Mouse (Mus musculus) layer of hippocampus, adult 2 months (tissue): ENCODE measurements around the gene Lrrc1. TPM values are rescaled to one million over a fixed set of nuclear protein-coding genes. Genes with fewer than 3 reads are reported as not detected.

Experiments
- DNase-seq, 2 experiments: peaks; one replicate each; pipeline ENCODE4 v3.0.0; 2022; ENCODE audit warnings: low spot score in 2 of 2
- H3K27ac ChIP-seq: fragments of 200-600 bp; 2 replicates; pipeline ENCODE4 v1.8.1; 2022
- H3K4me3 ChIP-seq: fragments of 200-600 bp; 2 replicates; pipeline ENCODE4 v1.8.1; 2022; ENCODE audit warnings: mild to moderate bottlenecking
- CTCF ChIP-seq: fragments of 200-600 bp; conservative IDR thresholded peaks from 2 replicates; pipeline ENCODE4 v1.8.1; 2022; ENCODE audit warnings: antibody characterized with exemption, mild to moderate bottlenecking, moderate library complexity
- total RNA-seq, 2 experiments: library from RNA; stranded (reverse); gene quantifications; 2 replicates each; pipeline ENCODE4 v1.2.3; 2021

Lrrc1 gene
- total RNA-seq, 2 experiments from 2014 or later = 8.4 to 9.1 TPM

DNA sequence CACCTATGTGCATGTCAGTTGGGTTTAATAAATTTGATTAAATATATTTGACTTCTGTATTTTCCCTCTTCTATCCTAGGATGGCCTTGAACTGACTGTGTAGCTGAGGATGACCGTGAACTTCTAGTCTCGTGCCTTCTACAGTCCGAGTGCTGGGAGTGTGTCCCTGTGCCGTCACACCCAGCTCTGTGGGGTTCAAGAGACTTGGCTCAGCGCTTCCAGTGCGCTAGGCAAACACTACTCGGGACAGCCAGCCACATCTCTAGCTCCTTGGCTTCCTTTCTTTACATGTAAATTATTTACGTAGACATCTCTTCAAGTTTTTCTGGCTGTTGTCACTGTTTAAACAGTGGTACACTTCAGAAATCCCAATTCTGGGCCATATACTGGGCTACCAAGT is 34.1 kb downstream of the Lrrc1 start:
- Histone ChIP-seq H3K27ac (no peak overlapping the region), H3K4me3 (no peak overlapping the region)
- DNase-seq = no peak
- TF ChIP-seq CTCF = no peak

DNA sequence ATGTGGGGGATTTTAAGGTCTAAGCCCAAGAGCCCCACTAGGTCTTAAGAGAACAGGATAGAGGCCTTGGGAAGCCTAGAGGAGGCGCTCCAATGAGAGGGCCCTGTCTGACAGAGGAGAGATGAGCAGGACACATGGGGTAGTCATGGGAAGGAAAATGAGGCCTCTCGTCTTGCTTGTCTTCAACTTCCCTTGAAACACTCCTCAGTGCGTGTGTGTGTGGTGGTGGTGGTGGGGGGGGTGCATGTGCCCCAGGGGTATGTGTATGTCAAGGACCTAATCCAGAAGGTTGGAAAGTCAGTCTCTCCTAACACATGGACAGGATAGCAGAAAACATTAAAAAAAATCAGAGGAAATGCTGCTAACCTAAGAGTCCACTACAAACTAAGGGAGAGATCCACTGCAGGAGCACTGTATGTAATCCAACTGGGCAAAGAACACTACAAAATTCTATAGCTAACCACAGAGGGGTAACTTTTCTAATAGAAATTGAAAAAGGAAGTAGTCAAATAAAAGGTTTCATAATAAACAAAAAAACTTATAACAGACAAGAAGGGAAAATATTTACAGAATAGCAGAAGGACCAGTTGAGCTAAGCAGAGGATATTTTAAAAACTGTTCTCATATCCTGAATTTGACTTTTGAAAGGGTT is 36.8 kb downstream of the Lrrc1 start:
- H3K27ac ChIP-seq = no peak overlapping the region
- no peak for TF ChIP-seq CTCF
- DNase-seq = no peak
- H3K4me3 ChIP-seq = no peak overlapping the region

DNA sequence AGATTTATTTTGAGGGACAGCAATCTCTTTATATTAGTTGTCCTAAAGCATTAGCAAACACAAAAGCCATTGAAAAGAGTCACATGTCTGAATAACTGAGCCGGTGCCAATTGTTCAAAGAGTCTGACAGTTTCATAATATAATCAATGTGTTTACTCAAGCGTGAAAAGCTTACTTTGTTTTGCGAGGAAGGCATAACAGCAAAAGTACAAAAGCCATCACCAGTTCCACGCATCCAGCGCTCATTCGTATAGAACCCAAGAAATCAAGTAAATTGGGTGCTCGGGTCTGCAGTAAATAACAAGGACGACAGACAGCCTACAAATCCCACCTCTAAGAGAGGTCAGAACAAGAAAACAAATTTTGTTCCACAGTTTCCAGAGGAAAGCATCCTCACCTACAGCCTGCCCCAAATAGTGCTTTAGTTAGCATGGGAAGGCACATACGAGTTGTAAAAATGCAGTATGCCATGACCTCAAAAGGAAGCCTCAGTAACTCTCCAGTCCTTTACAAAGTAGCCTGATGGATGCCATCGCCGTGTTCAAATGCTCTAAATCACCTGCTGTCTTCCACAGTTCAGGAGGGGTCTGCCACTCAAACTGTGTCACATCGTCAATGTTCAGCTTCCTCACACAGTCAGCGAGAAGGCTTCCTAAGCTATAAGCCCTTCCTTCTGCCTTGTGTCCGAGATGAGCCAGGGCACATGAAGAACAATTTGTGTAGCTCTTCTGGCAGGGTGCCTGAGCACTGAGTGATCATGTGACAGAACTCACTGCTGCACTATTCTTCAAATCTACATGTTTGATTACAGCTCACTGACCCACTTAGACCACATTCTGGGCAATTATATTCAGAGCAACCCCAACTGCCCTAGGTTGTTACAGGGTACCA is 41.9 kb downstream of the Lrrc1 start:
- Histone ChIP-seq H3K4me3 (0 out of 2 replicates have a peak overlapping the region, but pooled peaks have one; percentile 8), H3K27ac (peak overlapping the region; percentile 76)
- no peak for DNase-seq
- TF ChIP-seq CTCF = no peak

DNA sequence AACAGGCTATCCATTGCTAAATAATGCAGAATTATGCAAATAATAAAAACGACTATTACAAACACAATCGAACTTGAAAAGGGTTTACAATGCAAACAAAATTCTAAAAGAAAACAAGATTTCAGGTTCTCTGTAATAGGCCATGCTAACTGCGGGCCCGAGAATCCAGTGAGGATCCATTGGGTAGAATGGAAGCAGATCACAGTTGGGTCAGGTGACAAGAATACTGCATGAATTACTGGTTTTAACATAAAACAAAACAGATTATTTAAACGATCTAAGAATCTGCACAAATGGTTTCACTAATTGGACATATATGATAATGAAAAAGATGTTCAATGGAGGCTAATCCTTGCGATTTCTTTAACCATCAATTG is 42.5 kb downstream of the Lrrc1 start:
- TF ChIP-seq CTCF = no peak
- peak overlapping the region; percentile 76 for H3K27ac ChIP-seq
- H3K4me3 ChIP-seq = no peak overlapping the region
- DNase-seq = no peak

DNA sequence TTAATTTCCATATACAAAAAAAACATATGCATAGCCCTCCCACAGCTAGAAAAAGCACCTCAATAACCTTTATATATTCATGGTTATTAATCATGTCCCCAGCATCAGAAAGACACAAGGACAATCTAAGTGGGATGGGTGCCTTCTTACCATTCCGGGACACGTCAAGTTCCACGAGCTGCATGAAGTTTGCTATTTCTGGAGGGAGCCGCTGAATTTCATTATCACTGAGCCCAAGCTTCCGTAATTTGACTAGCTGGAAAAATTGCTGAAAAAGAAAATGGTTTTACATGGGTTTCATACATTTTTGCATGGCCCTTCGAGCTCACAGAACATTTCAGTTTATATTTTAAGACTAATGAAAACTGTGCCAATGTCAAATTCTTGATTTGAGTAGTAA is 45.6 kb downstream of the Lrrc1 start:
- no peak overlapping the region for H3K4me3 ChIP-seq
- H3K27ac ChIP-seq = no peak overlapping the region
- DNase-seq = no peak
- no peak for TF ChIP-seq CTCF

DNA sequence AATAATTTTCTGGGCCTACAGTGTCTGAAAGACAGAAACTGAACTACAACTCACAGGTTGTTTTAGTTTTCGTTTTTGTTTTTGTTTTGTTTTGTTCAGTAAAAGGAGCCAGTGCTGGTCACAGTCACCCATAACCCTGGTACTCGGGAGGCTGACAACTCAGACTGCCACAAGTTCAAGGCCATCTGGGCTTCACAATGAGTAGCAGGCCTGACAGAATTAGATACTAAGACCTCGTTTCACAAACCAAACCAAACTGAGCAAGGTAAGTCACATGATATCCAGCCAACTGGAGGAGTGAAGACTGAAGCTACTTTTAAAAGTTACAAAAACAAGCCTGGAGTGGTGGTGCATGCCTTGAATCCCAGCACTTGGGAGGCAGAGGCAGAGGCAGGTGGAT is 46.3 kb downstream of the Lrrc1 start:
- no peak for DNase-seq
- no peak for TF ChIP-seq CTCF
- Histone ChIP-seq H3K4me3 (no peak overlapping the region), H3K27ac (no peak overlapping the region)

DNA sequence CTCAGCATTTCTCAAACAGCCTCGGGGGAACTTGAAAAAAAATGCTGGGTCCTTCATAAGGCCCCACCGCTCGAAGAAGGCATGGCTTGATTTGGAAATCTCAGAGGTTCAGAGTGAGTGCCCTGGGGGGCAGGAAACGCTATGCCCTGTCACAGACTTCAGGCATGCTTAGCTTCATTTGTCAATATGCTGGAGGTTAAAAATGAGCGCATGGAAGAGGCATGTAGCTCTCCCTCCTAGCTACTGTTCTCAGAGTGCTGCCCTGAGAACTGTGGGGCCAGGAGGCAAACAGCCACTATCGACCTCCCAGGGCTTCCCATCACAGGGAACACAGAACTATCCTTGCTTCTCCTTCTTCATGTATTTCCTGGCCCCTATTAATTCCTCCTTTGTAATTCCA is 47.5 kb downstream of the Lrrc1 start:
- DNase-seq = no peak
- H3K4me3 ChIP-seq = no peak overlapping the region
- peak overlapping the region; percentile 51 for H3K27ac ChIP-seq
- TF ChIP-seq CTCF = no peak

DNA sequence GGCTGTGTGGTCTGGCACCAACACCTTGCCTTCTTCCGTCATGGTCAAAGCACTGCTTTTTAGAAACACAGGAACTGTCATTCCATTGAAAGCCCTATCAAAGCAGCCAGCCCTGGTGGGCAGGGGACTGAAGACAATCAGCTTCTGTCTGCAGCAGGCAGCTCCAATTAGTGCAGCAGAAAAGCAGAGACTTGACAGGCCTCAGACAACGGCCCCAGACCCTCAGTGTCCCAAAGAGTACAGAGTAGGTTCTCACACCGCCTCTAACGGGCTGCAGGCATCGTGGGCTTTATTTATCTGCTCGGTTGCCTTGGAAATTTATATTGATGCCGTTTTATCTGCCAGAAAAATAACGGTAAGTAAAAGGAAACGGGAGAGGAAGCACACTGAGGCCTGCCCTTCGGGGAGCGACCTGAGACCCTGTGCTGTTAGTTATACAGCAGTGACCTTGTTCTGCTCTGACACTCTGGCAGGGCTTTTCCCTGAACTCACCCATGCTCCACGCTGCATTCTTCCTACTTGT is 48.1 kb downstream of the Lrrc1 start:
- no peak for TF ChIP-seq CTCF
- no peak overlapping the region for H3K4me3 ChIP-seq
- peak overlapping the region; percentile 51; the same call in 1 of the 2 replicates for H3K27ac ChIP-seq
- DNase-seq = no peak

DNA sequence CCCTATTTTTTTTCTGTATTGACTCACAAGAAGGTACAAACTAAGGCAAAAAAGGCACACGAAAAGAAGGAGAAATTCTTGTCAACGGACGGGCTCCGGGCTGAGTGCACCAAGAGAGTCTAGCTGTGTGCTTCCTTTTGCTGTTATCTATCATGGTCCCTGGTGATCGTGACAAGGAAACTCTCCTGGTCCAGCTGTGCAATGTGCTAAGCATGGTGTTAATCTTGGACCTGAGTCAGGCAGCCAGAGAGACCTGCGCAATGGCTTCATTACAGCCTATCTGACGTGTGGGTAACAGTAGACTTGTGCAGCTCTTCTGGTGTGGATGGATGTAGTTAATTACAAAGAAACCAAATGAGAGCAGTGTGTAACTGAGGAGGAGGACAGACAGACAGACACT is 50.4 kb downstream of the Lrrc1 start:
- no peak for TF ChIP-seq CTCF
- no peak overlapping the region for H3K27ac ChIP-seq
- no peak for DNase-seq
- no peak overlapping the region for H3K4me3 ChIP-seq

DNA sequence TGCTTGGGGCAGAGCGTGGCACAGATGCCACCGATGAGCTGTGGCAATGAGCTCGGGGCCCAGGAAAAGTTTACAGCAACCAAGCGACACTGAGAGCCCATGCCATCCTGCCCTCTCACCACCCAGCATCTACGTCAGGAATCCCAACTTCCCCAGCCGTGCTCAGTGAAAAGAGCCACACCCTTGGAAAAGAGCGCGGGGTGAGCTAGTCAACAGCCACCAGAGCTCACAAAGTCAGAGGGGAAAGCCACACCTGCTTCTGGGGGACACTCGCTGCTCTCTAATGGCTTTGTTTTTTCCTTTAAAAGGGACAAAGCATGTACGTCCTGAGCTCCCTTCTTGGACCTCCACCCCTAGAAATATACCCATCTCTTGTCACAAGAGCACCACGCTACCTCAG is 56.1 kb downstream of the Lrrc1 start:
- Histone ChIP-seq H3K4me3 (no peak overlapping the region), H3K27ac (no peak overlapping the region)
- TF ChIP-seq CTCF = no peak
- no peak for DNase-seq

DNA sequence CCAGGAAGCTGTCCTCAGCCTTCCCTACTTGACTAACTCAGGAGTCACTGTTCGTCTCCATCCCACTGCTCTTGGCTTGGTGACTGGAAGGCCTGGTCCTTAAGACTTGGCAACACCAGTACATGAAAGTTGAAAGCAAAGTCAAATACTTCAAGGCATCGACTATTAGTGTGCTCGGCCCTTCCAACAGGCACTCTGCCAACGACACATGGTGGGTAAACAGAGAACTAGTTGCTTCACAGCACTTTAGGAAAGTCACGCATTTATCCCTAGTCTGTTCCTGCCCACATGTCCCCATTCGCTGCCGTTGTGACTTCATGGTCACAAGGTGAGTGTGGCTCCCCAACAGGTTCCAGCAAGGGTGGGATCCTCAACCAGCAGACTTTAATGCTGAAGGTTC is 57.2 kb downstream of the Lrrc1 start:
- no peak for DNase-seq
- Histone ChIP-seq H3K4me3 (no peak overlapping the region), H3K27ac (no peak overlapping the region)
- no peak for TF ChIP-seq CTCF

DNA sequence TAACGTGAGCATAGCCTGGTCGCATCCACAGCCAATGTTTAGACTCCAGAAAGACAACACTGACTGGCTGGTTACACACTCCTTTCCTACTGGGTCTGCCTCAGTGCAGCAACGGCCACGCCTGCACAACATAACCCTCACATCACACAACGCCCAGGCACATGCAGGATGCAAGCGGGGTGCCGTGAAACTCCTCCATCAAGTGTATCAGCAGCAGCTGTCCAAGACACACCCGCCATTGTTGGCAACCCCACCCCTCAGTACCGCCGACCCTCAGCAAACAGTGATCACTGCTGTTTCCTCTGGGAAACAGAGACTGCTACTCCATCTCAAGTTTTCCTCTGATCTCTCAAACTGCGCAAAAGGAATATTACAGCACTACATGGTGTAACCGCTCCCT is 58.8 kb downstream of the Lrrc1 start:
- TF ChIP-seq CTCF = no peak
- DNase-seq = no peak
- Histone ChIP-seq H3K27ac (no peak overlapping the region), H3K4me3 (no peak overlapping the region)

DNA sequence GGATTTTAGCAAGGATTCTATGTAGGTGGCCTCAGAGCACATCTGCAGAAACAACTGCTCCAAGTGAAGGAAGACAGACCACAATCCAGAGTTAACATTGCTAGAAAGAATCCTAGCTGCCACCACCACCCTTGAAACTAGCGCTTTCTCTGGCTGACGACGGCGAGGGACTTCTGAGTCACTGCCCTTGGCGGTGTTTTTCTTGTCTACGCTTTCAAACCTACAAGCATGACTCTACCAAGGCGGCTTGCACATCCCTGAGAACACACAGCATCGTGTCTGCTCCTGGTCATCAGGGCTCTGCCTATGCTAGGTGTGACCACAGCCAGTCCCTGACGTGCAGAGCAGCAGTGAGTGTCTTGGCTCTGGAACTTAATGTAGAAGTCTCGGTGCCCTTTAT is 59.9 kb downstream of the Lrrc1 start:
- no peak overlapping the region for H3K27ac ChIP-seq
- no peak overlapping the region for H3K4me3 ChIP-seq
- no peak for TF ChIP-seq CTCF
- DNase-seq = no peak

DNA sequence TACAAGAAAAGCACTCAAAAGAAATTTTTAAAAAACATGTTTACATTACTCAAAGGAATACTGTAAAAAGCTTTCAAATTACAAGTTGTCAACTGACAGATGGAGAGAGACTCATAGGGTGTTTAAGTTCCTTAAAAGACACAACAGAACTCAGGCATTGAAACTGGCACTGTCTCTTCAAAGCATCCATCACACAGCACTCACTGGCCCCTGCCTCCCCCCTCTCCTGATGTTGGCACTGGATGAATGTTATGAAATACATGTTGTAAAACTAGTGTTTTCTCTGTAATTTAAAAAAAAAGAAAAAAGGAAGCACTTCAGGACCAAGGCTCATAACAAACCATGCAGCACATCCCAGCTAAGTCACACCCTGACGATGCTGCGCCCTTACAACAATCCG is 61.1 kb downstream of the Lrrc1 start:
- DNase-seq = no peak
- Histone ChIP-seq H3K27ac (no peak overlapping the region), H3K4me3 (no peak overlapping the region)
- no peak for TF ChIP-seq CTCF
